In the genomic region with DNA sequence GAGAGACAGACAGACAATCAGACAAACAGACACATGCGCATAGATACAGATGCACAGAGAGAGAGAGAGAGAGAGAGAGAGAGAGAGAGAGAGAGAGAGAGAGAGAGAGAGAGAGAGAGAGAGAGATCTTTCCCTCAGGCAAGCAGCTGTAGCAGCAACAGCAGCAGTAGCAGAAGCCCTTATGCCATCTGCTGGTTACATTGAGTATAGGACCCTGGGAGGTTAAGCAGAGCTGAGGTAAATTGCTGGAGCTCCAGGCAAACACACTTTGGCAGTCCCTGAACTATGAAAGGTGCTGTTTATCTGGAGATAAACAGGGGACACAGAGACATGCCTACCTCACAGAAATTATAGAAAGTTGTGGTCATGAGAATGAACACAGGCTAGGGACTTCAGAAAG, we compare ENCODE assay signal across 9 mouse cellular contexts. TPM values are rescaled to one million over a fixed set of nuclear protein-coding genes. Genes with fewer than 3 reads are reported as not detected.
DNase-seq lines count a peak whose midpoint lies in the region; ATAC-seq and TF ChIP-seq lines count a peak whose summit lies in the region.
"Had no signal": no experiment of that assay in that cellular context is flagged by ENCODE, and none has a peak within 500 bp of the region (broad histone marks: within the 10 kb centered on the region; RNA-seq: fewer than 3 reads in every experiment).

No protein-coding gene starts in this region.

- TF ChIP-seq CTCF in gastrocnemius, adult 2 months (IDR thresholded peaks at IDR 0.05): peak; percentile 21; the same call in 1 of the 2 replicates
- peak; percentile 64 for TF ChIP-seq CTCF in cortical plate, adult 2 months (IDR thresholded peaks at IDR 0.05; ENCODE audit: extremely low read depth, insufficient read depth, low read length)

- DNase-seq in gastrocnemius, adult 2 months: no peak
- no peak for DNase-seq in gastrocnemius, postnatal 4 days (ENCODE audit: low spot score in 2 of 2)
- peak; percentile 44 for DNase-seq in A20 (ENCODE audit: low read depth, low spot score)
- DNase-seq in left cerebral cortex, postnatal 4 days: peak; percentile 6
- no peak for DNase-seq in urinary bladder, postnatal 25 days (ENCODE audit: low spot score)
- no peak for DNase-seq in urinary bladder, postnatal 10 days (ENCODE audit: low spot score)

- ATAC-seq in activated CD4-positive, CD25-positive, alpha-beta regulatory T cell, adult 4 months: no peak

- H3K4me1 ChIP-seq in cortical plate, adult 2 months (ENCODE audit: control insufficient read depth, insufficient read depth, low read length): no peaks in the 10 kb centered on the region

- intact Hi-C loops in gastrocnemius, adult 2 months (cut with DNase I): no loop called here
- intact Hi-C loops in left cerebral cortex, postnatal 4 days (cut with DNase I): no loop called here

- H3K4me3 ChIP-seq in gastrocnemius, adult 2 months: no peak overlapping the region
- no peak overlapping the region for H3K4me3 ChIP-seq in cortical plate, adult 2 months (ENCODE audit: insufficient read depth, low read length)

- TF ChIP-seq POLR2A in cortical plate, adult 2 months (IDR thresholded peaks at IDR 0.05; ENCODE audit: extremely low read depth, insufficient read depth, low read length): no peak

- no peak overlapping the region for H3K27ac ChIP-seq in gastrocnemius, adult 2 months
- no peak overlapping the region for H3K27ac ChIP-seq in cortical plate, adult 2 months (ENCODE audit: insufficient read depth, low read length)

RNA-seq across cellular contexts. Expression of gene Prlhr, which starts 50.5 kb away (rescaled TPM):
- total RNA-seq in gastrocnemius, adult 2 months (2021): not detected
- total RNA-seq in gastrocnemius, postnatal 4 days (2021): not detected
- polyA plus RNA-seq in cortical plate, adult 2 months (2012; rRNA removed): 0.06 TPM in 1 of 2 replicates, not detected in the other
- under 1 TPM; 0.44 to 0.48 TPM for total RNA-seq in left cerebral cortex, postnatal 4 days (2021)
- polyA plus RNA-seq in activated CD4-positive, CD25-positive, alpha-beta regulatory T cell, adult 4 months (2017; shearing (Covaris generic)): not detected
- polyA plus RNA-seq: heart, embryonic 16.5 days had no signal

Comparison
In these comparisons a context has a peak if more than half of its experiments do, and no peak if none do; other contexts are left out.
1. DNase-seq: peak in A20 (single experiment) and left cerebral cortex, postnatal 4 days (single experiment); none in gastrocnemius, adult 2 months (single experiment), gastrocnemius, postnatal 4 days (0 of 2), urinary bladder, postnatal 25 days (single experiment) and urinary bladder, postnatal 10 days (single experiment).